Mouse (Mus musculus) embryo, embryonic 11.5 days (tissue): ENCODE results near the gene Eml2.

ENCODE experiments used
- DNase-seq: peaks from one replicate; pipeline ENCODE4 v3.0.0-alpha.2; 2012; ENCODE audit warnings: low read depth, low spot score

The Eml2 gene

GRCm38 (mm10) chr7:19162928-19163327, 13.3 kb upstream of the Eml2 start:
- no peak for DNase-seq

- DNase-seq, result no peak
Observed at GRCm38 (mm10) chr7:19163752-19164151, 12.5 kb upstream of the Eml2 start.

DNA sequence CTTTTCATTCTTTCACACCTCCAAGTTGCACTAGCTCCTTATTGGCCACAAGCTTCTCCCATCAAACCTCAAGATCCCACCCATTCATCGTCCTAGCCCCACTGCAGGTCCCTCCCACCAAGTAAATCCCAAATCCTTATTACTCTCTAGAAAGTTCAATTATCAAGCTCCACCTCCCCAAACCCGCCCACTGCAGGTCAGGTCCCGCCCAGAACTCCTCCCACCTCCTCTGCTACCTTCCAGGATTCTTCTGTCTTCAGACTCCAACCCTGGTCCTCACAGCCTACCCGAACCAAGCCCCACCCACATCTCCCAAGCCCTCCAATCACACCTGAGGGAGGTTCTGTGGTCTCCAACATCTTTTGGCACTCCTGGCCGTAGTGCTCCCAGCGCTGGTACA, 12.0 kb upstream of the Eml2 start:
- no peak for DNase-seq

GRCm38 (mm10) chr7:19164978-19165377, 11.2 kb upstream of the Eml2 start:
- no peak for DNase-seq

GRCm38 (mm10) chr7:19165656-19166423, 10.4 kb upstream of the Eml2 start, which contains the start of gene Gipr:
Gipr (minus strand) TSS chr7:19166127.
- DNase-seq, result no peak

- DNase-seq, result no peak
Observed at GRCm38 (mm10) chr7:19166990-19167389, 9.2 kb upstream of the Eml2 start.

DNA sequence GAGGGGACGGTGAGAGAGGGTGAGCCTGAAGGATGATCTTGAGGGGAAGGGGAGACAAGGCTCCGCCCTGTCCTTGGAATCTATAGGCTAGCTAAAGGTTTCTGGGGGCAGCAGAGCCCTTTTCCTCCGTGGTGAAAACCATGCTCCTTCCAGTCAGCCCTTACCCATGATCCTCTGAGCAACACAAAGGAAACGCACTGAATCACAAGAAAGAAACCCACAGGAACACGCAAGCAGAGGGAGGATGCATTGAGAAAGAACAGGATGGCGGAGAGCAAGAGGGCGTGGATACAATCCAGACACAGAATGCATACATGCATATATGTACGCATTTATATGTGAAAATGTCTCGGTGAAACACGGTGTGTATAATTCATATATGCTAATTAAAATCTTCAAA, 6.7 kb upstream of the Eml2 start:
- DNase-seq, result no peak

DNA sequence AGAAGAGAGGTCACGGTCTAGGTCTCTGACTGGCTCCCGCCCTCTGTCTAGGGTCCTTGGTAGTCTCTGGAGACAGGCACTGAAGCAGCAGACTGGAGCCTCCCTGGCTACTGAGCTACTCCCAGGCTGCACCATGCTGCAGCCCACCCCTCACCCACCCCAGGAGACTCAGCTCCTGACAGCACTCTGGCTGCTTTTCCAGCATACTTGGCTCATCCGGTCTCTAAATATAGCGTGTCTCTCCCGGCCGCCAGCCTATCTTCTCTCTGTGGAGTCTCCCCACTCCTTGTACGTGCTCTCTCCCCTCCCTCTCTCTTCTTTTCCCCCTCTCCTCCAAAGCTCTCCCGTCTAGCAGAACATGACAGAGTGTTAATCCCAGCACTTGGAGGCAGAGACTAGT, 6.1 kb upstream of the Eml2 start:
- no peak for DNase-seq

DNA sequence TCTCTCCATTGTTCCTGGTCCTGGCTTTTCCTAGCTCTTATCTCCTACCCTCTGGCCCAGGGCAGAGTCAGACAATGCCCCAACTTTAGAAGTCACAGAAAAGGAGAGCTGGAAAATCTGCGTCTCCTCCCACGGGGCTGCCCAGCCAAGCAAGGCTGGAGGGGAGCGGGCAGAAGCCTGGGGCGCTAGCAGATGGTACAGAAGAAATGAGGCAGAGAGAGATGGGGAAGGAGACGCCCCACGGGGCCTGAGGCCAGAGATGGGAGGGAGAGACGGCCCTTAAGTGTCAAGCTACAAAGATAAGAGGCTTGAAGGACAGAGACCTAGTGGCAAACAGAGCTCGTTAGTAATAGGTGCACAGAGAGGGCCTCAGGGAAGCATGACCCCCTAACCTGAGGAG, 4.4 kb upstream of the Eml2 start:
- DNase-seq, result no peak

DNA sequence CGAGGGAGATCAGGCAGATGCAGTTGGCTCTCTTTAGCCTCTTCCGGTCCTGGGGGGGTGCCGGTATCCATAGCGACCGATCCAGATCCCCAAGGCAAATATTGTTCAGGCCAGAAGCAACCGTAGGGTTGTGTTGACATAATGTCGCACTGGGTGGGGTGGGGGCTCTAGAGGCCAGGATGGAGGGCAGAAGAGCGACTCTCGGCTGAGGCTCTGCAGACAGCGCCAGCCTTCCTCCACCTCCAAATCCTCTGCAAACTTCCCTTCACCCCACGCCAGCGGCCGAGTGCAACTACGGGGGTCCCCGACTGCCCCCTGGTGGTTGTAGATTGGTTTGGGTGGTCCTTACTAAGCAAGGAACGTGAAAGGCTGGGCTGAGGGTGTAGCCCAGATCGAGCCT, 3.3 kb upstream of the Eml2 start:
- DNase-seq, result no peak

DNA sequence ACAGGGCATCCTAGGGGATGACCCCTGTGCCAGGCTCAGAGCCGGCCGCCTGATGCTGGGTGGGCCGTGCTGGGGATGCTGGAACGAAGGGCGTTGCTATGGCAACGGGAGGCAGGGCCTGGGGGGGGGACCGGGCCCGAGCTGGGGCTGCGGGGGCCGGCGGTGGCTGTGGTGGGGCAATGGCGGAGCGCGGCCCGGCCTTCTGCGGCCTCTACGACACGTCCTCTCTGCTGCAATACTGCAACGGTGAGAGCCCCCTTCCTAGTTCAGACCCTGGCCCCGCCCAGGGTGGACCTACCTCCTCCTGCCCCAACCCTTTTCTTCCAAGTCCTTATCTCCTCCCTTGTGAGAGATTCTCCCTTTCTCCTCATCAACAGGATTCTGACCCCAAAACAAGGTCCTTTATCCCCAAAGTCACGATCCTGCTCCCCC, 311 bp downstream of the Eml2 start:
- DNase-seq, result no peak

- no peak for DNase-seq
Observed at GRCm38 (mm10) chr7:19177216-19177615, 995 bp downstream of the Eml2 start.

- DNase-seq, result no peak
Observed at GRCm38 (mm10) chr7:19178035-19178434, 1.8 kb downstream of the Eml2 start.

DNA sequence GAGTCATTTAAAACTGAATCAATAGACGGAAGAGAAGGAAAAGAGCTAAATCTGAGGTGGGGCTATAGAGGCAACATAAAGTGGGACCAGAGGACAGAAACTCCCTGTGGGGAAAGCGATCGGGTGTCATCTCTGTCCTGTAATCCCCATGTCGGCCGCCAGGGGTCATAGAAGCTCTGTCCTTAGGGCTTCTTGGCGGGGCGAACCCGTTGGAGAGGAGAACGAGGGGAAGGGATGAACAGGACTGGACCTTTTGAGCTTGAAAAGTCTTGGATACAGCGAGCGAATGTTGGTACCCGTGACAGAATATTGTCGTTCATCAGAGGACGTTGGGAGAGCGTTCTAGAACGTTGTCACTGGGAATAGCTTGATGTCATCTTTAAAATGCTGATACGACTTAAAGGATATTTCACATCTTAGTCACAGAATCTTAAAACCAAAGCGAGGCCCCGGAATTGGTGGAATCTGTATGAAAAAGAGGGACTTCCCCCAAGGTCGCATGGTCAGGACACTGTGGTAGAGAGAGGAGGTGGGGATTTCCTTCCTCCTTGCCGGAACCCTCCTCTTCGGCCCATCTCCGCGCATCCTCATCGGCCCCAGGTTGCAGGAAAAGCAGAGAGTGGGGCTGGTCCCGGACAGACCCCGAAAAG, 2.3 kb downstream of the Eml2 start:
- DNase-seq, result no peak

DNA sequence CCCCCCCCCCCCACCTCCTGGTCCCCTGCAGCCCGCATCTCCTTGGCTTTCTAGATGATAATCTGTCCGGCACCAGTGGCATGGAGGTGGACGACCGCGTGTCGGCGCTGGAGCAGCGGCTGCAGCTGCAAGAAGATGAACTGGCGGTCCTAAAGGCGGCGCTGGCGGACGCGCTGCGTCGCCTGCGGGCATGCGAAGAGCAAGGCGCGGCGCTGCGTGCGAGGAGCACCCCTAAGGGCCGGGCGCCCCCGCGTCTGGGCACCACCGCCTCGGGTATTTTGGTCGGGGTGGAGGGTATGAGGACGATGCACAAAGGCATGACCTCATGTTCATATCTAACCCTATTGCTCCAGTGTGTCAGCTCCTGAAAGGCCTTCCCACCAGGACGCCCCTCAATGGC, 3.0 kb downstream of the Eml2 start:
- no peak for DNase-seq

- DNase-seq, result no peak
Observed at GRCm38 (mm10) chr7:19179936-19180335, 3.7 kb downstream of the Eml2 start.

DNA sequence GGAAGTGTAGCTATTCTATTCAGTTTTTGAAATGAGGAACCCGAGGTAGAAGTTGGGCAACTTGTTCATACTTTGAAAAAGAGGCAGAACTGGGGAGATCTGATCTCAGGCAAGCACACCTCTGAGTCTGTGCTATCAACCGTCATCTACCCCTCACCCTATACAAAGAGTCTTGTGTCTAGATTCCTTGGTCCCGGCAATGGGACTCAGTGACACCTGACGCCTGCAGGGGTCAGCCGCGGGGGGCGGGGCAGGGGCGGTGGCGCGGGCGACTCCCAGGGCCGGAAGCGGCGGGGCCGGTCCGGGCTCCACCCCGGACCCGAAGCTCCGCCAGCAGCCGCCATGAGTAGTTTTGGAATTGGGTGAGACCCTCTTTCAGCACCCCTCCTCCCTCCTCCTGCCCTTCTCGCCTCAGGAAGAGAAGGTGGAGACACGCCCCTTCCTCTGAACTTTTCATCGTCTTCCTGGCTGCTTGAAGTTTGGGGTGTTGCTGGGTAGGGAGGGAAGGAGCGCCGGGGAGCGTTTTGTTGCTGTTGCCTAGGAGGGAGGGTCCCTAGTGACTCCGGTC, 4.7 kb downstream of the Eml2 start:
- DNase-seq, result no peak

DNA sequence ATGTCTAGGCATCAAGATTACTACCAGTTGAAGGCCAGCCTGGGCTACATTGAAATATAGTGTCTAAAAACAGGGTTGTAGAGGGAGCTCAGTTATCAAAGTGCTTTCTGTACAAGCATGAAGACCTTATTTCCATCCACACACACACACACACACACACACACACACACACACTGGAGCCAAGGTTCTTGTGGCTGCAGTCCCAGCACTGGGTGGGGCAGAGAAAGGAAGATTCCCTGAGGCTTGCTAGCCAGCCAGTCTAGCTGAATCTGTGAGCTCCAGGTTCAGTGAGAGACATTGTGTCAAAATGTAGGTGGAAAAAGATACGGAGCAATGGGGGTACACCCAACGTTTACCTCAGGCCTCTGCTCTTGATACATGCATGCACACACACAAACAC, 8.0 kb downstream of the Eml2 start:
- no peak for DNase-seq

- no peak for DNase-seq
Observed at GRCm38 (mm10) chr7:19184758-19185157, 8.5 kb downstream of the Eml2 start.

DNA sequence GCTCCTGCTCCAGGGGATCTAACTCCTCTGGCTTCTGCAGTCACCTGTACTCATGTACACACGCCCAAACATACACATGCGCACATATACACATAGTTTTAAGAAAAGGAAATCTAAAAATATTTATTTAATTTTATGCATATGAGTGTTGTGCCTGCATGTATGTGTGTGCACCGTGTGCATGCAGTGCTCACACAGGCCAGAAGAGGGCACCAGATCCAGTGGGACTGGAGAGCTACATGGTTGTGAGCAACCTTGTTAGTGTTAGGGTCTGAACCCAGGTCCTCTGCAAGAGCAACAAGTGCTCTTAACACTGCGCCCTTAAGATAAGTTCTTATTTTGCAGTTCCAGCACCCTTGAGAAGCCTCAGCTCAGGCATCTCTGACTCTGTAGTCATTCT, 18.5 kb downstream of the Eml2 start:
- DNase-seq, result no peak

- DNase-seq, result no peak
Observed at GRCm38 (mm10) chr7:19196676-19197075, 20.5 kb downstream of the Eml2 start.

- no peak for DNase-seq
Observed at GRCm38 (mm10) chr7:19197985-19198384, 21.8 kb downstream of the Eml2 start.

DNA sequence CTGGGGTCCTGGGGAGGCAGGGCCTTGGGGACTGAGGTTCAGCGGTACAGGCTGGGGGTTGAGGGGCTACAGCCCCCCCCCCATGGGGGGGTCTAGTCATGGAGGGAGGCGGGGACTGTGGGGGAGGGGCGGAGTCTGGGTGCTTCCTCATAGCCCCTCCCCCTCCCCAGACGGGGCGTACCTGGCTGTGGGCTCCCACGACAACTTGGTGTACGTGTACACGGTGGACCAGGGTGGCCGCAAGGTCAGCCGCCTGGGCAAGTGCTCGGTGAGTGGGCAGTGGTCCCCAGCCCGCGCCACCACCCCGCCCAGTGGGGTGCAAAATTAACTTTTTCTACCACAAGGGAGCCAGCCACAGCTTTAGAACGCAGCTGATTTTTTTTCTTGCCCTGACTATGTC, 25.4 kb downstream of the Eml2 start:
- DNase-seq, result no peak
